Mouse (Mus musculus) cerebellum, postnatal 10 days (tissue): ENCODE measurements around the gene Slc9a1.

ENCODE experiments used
- DNase-seq, 2 experiments: peaks; one replicate each; pipeline ENCODE4 v3.0.0; 2021; ENCODE audit warnings: mixed read lengths in 2 of 2

The Slc9a1 gene

GRCm38 (mm10) chr4:133442194-133442593, 72.7 kb downstream of the Slc9a1 start:
- DNase-seq = no peak

- DNase-seq = peak; percentile 39 to 60
These were observed 73.6 kb downstream of the Slc9a1 start for GRCm38 (mm10) chr4:133443085-133443484.

- no peak for DNase-seq
These were observed 76.2 kb downstream of the Slc9a1 start for GRCm38 (mm10) chr4:133445727-133446126.

GRCm38 (mm10) chr4:133447366-133447765, 77.9 kb downstream of the Slc9a1 start:
- DNase-seq = no peak

GRCm38 (mm10) chr4:133447967-133448366, 78.5 kb downstream of the Slc9a1 start:
- no peak for DNase-seq

- peak in 1 of 2 experiments; percentile 12 for DNase-seq
These were observed 79.3 kb downstream of the Slc9a1 start for GRCm38 (mm10) chr4:133448708-133449388.

GRCm38 (mm10) chr4:133449726-133450125, 80.2 kb downstream of the Slc9a1 start:
- peak; percentile 76 to 83 for DNase-seq

- DNase-seq = peak; percentile 93 to 95
These were observed 82.0 kb downstream of the Slc9a1 start for GRCm38 (mm10) chr4:133451536-133451935.

GRCm38 (mm10) chr4:133452433-133452832, 82.9 kb downstream of the Slc9a1 start:
- no peak for DNase-seq

- no peak for DNase-seq
These were observed 88.5 kb downstream of the Slc9a1 start for GRCm38 (mm10) chr4:133458044-133458443.

- DNase-seq = no peak
These were observed 90.5 kb downstream of the Slc9a1 start for GRCm38 (mm10) chr4:133460006-133460405.

GRCm38 (mm10) chr4:133460796-133461325, 91.4 kb downstream of the Slc9a1 start:
- DNase-seq = peak in 1 of 2 experiments; percentile 36

GRCm38 (mm10) chr4:133461362-133461761, 91.9 kb downstream of the Slc9a1 start:
- no peak for DNase-seq

- no peak for DNase-seq
These were observed 93.7 kb downstream of the Slc9a1 start for GRCm38 (mm10) chr4:133463184-133463583.

GRCm38 (mm10) chr4:133468080-133468479, 98.6 kb downstream of the Slc9a1 start:
- peak; percentile 81 to 85 for DNase-seq

- no peak for DNase-seq
These were observed 99.6 kb downstream of the Slc9a1 start for GRCm38 (mm10) chr4:133469122-133469521.

GRCm38 (mm10) chr4:133471135-133471821, 101.8 kb downstream of the Slc9a1 start:
- no peak for DNase-seq
